Mouse (Mus musculus): Measurements from ENCODE around the gene Robo2.

DNA sequence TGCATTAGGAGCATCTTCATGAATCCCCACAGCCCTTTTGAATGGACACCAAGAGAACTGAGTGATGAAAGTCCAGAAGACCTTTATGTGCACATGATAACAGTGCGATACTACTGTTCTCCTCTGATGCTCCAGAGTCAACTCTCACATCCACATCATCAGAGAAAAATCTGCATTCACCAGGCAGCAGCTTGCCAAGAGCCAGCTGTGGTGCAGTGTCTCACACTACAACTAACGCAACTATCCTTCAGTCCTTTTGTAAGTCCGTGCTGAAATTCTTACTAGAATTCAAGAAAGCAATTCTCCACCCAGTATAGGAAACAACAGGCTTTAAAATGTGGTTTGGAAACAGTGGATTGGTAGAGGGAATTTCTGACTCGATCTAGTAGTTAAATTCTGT is 481.3 kb downstream of the Robo2 start:
- TF ChIP-seq CTCF (IDR thresholded peaks at IDR 0.05; ENCODE audit: control insufficient read depth, insufficient read depth, insufficient read length) (no peak), MYOD1 (IDR thresholded peaks at IDR 0.05; ENCODE audit: control insufficient read depth, insufficient read length, low read depth) (no peak), MAX (IDR thresholded peaks at IDR 0.05) (no peak), USF1 (IDR thresholded peaks at IDR 0.05; ENCODE audit: low read depth) (no peak), CEBPB (IDR thresholded peaks at IDR 0.05; ENCODE audit: low read depth) (no peak)
